Mouse (Mus musculus) neural tube, embryonic 15.5 days (tissue): ENCODE data around the gene Med13. TPM values are rescaled to one million over a fixed set of nuclear protein-coding genes. Genes with fewer than 3 reads are reported as not detected.

Experiments
- ATAC-seq: fragments of 200-750 bp; cut with Nextera tagmentation; 2 replicates; pipeline ENCODE4 v1.8.0; 2017; ENCODE audit warnings: mild to moderate bottlenecking, moderate TSS enrichment, moderate library complexity; ENCODE audit not compliant: low FRiP score
- H3K27ac ChIP-seq: fragments of 300-500 bp; sonication (generic); replicated peaks from 2 replicates; pipeline ENCODE4 v1.5.1; 2015; ENCODE audit warnings: mild to moderate bottlenecking, inconsistent platforms
- H3K27me3 ChIP-seq: fragments of 300-500 bp; sonication (generic); replicated peaks from 2 replicates; pipeline ENCODE4 v1.6.1; 2015; ENCODE audit warnings: inconsistent platforms
- H3K36me3 ChIP-seq: fragments of 300-500 bp; sonication (generic); 2 replicates; pipeline ENCODE4 v1.6.1; 2015; ENCODE audit warnings: inconsistent platforms
- H3K4me1 ChIP-seq: fragments of 300-500 bp; sonication (generic); 2 replicates; pipeline ENCODE4 v1.6.1; 2015; ENCODE audit warnings: inconsistent platforms
- H3K4me2 ChIP-seq: fragments of 300-500 bp; sonication (generic); 2 replicates; pipeline ENCODE4 v1.6.1; 2015; ENCODE audit warnings: inconsistent platforms, mild to moderate bottlenecking, moderate library complexity
- H3K4me3 ChIP-seq: fragments of 300-500 bp; sonication (generic); replicated peaks from 2 replicates; pipeline ENCODE4 v1.5.1; 2015; ENCODE audit warnings: mild to moderate bottlenecking, inconsistent platforms
- H3K9ac ChIP-seq: fragments of 300-500 bp; sonication (generic); replicated peaks from 2 replicates; pipeline ENCODE4 v1.6.1; 2015; ENCODE audit warnings: mild to moderate bottlenecking, inconsistent platforms
- H3K9me3 ChIP-seq: fragments of 300-500 bp; sonication (generic); replicated peaks from 2 replicates; pipeline ENCODE4 v1.6.1; 2016; ENCODE audit warnings: inconsistent platforms
- WGBS: fragments of 180-500 bp; shearing (Covaris S2); methylation state at CpG from one replicate; pipeline ENCODE4 v1.1.7; 2015; ENCODE audit warnings: mixed read lengths; 5-methylcytosine and 5-hydroxymethylcytosine counted together
- polyA plus RNA-seq: library from polyadenylated mRNA; unstranded; fragments of >200 nt; fragmentation: Nextera tagmentation; extraction: Ambion mirVana; gene quantifications from 2 replicates; pipeline ENCODE4 v1.2.1, GENCODE M21; 2015

Med13 gene
- 6.6 and 6.8 TPM in 2 replicates for polyA plus RNA-seq

GRCm38 (mm10) chr11:86356854-86357788, at the start of gene Med13:
TSS of gene Med13 (minus strand) at chr11:86357602.
- no peaks in the 10 kb centered on the region for H3K36me3 ChIP-seq
- H3K4me2 ChIP-seq, result peak within 1 kb of the TSS; percentile 76
- ATAC-seq, result peak; percentile 30; the same call in 1 of the 2 replicates
- H3K9me3 ChIP-seq, result no peaks in the 10 kb centered on the region
- peak within 1 kb of the TSS; percentile 61 for H3K4me3 ChIP-seq
- peaks cover 35% of the 10 kb centered on the region for H3K4me1 ChIP-seq
- H3K9ac ChIP-seq, result peak within 1 kb of the TSS; percentile 96
- WGBS, result under 1% methylated on average over 72 of the region's 81 CpGs
- H3K27ac ChIP-seq, result peak within 1 kb of the TSS; percentile 92
- no peaks in the 10 kb centered on the region for H3K27me3 ChIP-seq

GRCm38 (mm10) chr11:86404590-86404989, 47.2 kb upstream of the Med13 start:
- no peak overlapping the region for H3K4me3 ChIP-seq
- no peak overlapping the region for H3K27ac ChIP-seq
- ATAC-seq, result no peak
- WGBS, result 88% methylated on average over 4 of the region's 4 CpGs
- H3K36me3 ChIP-seq, result no peaks in the 10 kb centered on the region
- H3K4me2 ChIP-seq, result no peak overlapping the region
- H3K9me3 ChIP-seq, result no peaks in the 10 kb centered on the region
- no peaks in the 10 kb centered on the region for H3K27me3 ChIP-seq
- H3K9ac ChIP-seq, result no peak overlapping the region
- H3K4me1 ChIP-seq, result no peaks in the 10 kb centered on the region

- Histone ChIP-seq H3K36me3 (no peaks in the 10 kb centered on the region), H3K27me3 (no peaks in the 10 kb centered on the region), H3K4me1 (no peaks in the 10 kb centered on the region), H3K4me2 (no peak overlapping the region), H3K9me3 (no peaks in the 10 kb centered on the region), H3K9ac (no peak overlapping the region), H3K27ac (no peak overlapping the region), H3K4me3 (no peak overlapping the region)
- WGBS, result 82% methylated on average over 2 of the region's 2 CpGs
- no peak for ATAC-seq
Measured at GRCm38 (mm10) chr11:86403845-86404244, 46.4 kb upstream of the Med13 start.

- H3K9me3 ChIP-seq, result no peaks in the 10 kb centered on the region
- H3K9ac ChIP-seq, result no peak overlapping the region
- no peak overlapping the region for H3K4me3 ChIP-seq
- no peaks in the 10 kb centered on the region for H3K36me3 ChIP-seq
- H3K27ac ChIP-seq, result no peak overlapping the region
- H3K4me2 ChIP-seq, result no peak overlapping the region
- no peak for ATAC-seq
- WGBS, result 91% methylated on average over 9 of the region's 9 CpGs
- no peaks in the 10 kb centered on the region for H3K27me3 ChIP-seq
- peaks cover 4% of the 10 kb centered on the region; the same call in 1 of the 2 replicates for H3K4me1 ChIP-seq
Measured at GRCm38 (mm10) chr11:86399241-86400107, 42.1 kb upstream of the Med13 start.

- ATAC-seq, result no peak
- H3K27me3 ChIP-seq, result no peaks in the 10 kb centered on the region
- 84% methylated on average over 5 of the region's 5 CpGs for WGBS
- H3K4me1 ChIP-seq, result peaks cover 4% of the 10 kb centered on the region; the same call in 1 of the 2 replicates
- H3K4me3 ChIP-seq, result no peak overlapping the region
- no peak overlapping the region for H3K27ac ChIP-seq
- no peaks in the 10 kb centered on the region for H3K9me3 ChIP-seq
- no peak overlapping the region for H3K4me2 ChIP-seq
- no peaks in the 10 kb centered on the region for H3K36me3 ChIP-seq
- H3K9ac ChIP-seq, result no peak overlapping the region
Measured at GRCm38 (mm10) chr11:86396950-86397594, 39.7 kb upstream of the Med13 start.

GRCm38 (mm10) chr11:86396518-86396917, 39.1 kb upstream of the Med13 start:
- Histone ChIP-seq H3K9me3 (no peaks in the 10 kb centered on the region), H3K9ac (no peak overlapping the region), H3K4me1 (peaks cover 4% of the 10 kb centered on the region; the same call in 1 of the 2 replicates), H3K4me3 (no peak overlapping the region), H3K27me3 (no peaks in the 10 kb centered on the region), H3K27ac (no peak overlapping the region), H3K36me3 (no peaks in the 10 kb centered on the region), H3K4me2 (no peak overlapping the region)
- WGBS, result 20% methylated on average over 2 of the region's 2 CpGs
- no peak for ATAC-seq

DNA sequence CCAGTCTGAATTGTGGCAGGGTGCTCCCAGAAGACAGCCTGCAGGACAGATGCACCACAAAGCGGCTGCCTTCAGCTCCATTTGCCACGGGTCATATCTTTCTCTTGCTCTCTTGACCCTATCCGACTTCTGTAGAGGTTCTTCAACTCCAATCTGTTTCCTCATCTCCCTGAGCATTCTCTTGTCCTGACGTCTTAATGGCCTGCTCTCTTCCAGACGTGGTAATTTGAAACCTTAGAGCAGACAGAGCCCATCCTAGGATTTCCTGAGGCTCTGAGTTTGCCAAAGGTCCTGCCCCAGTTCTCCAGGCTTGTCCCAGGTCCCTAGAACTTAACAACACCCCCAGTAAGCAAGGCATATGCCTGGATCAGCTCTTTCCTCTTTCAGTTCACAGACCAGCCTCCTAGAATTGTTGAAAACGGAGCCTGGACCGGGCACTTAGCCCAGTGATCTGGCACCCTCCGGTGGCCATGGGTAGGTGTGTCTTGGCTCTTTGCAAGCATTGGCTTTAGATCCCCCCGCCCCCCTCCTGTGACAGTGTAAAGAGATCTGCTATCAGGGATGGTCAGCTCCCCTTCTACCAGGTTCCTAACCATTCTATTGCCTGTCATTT, 38.2 kb upstream of the Med13 start:
- no peaks in the 10 kb centered on the region for H3K36me3 ChIP-seq
- no peak for ATAC-seq
- no peaks in the 10 kb centered on the region for H3K27me3 ChIP-seq
- whole genome bisulfite sequencing, result 7% methylated on average over 9 of the region's 9 CpGs
- H3K4me1 ChIP-seq, result peaks cover 4% of the 10 kb centered on the region; the same call in 1 of the 2 replicates
- no peak overlapping the region for H3K4me2 ChIP-seq
- no peaks in the 10 kb centered on the region for H3K9me3 ChIP-seq
- H3K27ac ChIP-seq, result no peak overlapping the region
- H3K9ac ChIP-seq, result no peak overlapping the region
- H3K4me3 ChIP-seq, result no peak overlapping the region

- Histone ChIP-seq H3K27me3 (no peaks in the 10 kb centered on the region), H3K9ac (no peak overlapping the region), H3K27ac (no peak overlapping the region), H3K4me1 (peaks cover 4% of the 10 kb centered on the region; the same call in 1 of the 2 replicates), H3K9me3 (no peaks in the 10 kb centered on the region), H3K4me2 (no peak overlapping the region), H3K36me3 (no peaks in the 10 kb centered on the region), H3K4me3 (no peak overlapping the region)
- ATAC-seq, result no peak
- WGBS, result 86% methylated on average over 4 of the region's 4 CpGs
Measured at GRCm38 (mm10) chr11:86395100-86395499, 37.7 kb upstream of the Med13 start.

GRCm38 (mm10) chr11:86391687-86392086, 34.3 kb upstream of the Med13 start:
- Histone ChIP-seq H3K27ac (no peak overlapping the region), H3K9me3 (no peaks in the 10 kb centered on the region), H3K4me2 (no peak overlapping the region), H3K4me3 (no peak overlapping the region), H3K4me1 (peaks cover 4% of the 10 kb centered on the region; the same call in 1 of the 2 replicates), H3K27me3 (no peaks in the 10 kb centered on the region), H3K36me3 (no peaks in the 10 kb centered on the region), H3K9ac (no peak overlapping the region)
- ATAC-seq, result no peak
- WGBS, result 92% methylated on average over 7 of the region's 7 CpGs

- H3K27me3 ChIP-seq, result no peaks in the 10 kb centered on the region
- H3K36me3 ChIP-seq, result no peaks in the 10 kb centered on the region
- H3K27ac ChIP-seq, result no peak overlapping the region
- H3K9me3 ChIP-seq, result no peaks in the 10 kb centered on the region
- H3K4me1 ChIP-seq, result no peaks in the 10 kb centered on the region
- no peak overlapping the region for H3K4me3 ChIP-seq
- H3K9ac ChIP-seq, result no peak overlapping the region
- no peak for ATAC-seq
- 60% methylated on average over 1 of the region's 1 CpGs for WGBS
- no peak overlapping the region for H3K4me2 ChIP-seq
Measured at GRCm38 (mm10) chr11:86390308-86390707, 32.9 kb upstream of the Med13 start.

DNA sequence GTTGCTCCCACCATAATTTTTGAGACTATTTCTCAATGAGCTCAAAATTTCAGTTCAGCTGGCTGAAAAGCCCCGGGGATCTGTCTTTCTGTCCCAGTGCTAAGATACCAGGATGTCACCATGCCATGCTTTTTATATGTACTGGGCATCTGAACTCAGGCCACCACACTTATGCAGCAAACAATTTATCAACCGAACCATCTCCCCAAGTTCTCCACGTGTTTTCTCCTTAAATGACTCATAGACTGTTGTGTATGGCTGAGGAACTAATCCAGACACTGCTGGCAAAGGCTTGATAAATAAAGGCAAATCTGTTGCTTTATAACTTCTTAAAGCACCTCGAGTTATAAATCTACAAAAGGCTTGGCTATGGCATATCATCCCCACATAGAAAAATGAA, 32.1 kb upstream of the Med13 start:
- Histone ChIP-seq H3K27me3 (no peaks in the 10 kb centered on the region), H3K36me3 (no peaks in the 10 kb centered on the region), H3K27ac (no peak overlapping the region), H3K9ac (no peak overlapping the region), H3K4me1 (no peaks in the 10 kb centered on the region), H3K9me3 (no peaks in the 10 kb centered on the region), H3K4me2 (no peak overlapping the region), H3K4me3 (no peak overlapping the region)
- 82% methylated on average over 4 of the region's 4 CpGs for WGBS
- ATAC-seq, result no peak
